Mouse (Mus musculus) lung, postnatal 14 days (tissue): Measurements from ENCODE around the gene Zfp992.
"Not testable (repeated sequence)": the region's sequence is repeated elsewhere in the genome, so short reads cannot be mapped to it uniquely, and the experiment has no call there.

Source experiments
- DNase-seq: peaks from one replicate; pipeline ENCODE4 v3.0.0; 2021

Zfp992 gene

GRCm38 (mm10) chr4:146448950-146449349 lies at the start of gene Zfp992:
Zfp992 (plus strand) TSS chr4:146449023.
- not testable (repeated sequence) for DNase-seq

GRCm38 (mm10) chr4:146429467-146429866 lies 19.4 kb upstream of the Zfp992 start:
- DNase-seq: not testable (repeated sequence)

GRCm38 (mm10) chr4:146430876-146431275 lies 17.9 kb upstream of the Zfp992 start:
- DNase-seq: not testable (repeated sequence)

- not testable (repeated sequence) for DNase-seq
Observed at GRCm38 (mm10) chr4:146435539-146435938, 13.3 kb upstream of the Zfp992 start.

GRCm38 (mm10) chr4:146437256-146437655 lies 11.6 kb upstream of the Zfp992 start:
- DNase-seq: not testable (repeated sequence)

- not testable (repeated sequence) for DNase-seq
Observed at GRCm38 (mm10) chr4:146444345-146444744, 4.5 kb upstream of the Zfp992 start.

- not testable (repeated sequence) for DNase-seq
Observed at GRCm38 (mm10) chr4:146445121-146445520, 3.7 kb upstream of the Zfp992 start.

GRCm38 (mm10) chr4:146446135-146446534 lies 2.7 kb upstream of the Zfp992 start:
- DNase-seq: not testable (repeated sequence)

GRCm38 (mm10) chr4:146447016-146447415 lies 1.8 kb upstream of the Zfp992 start:
- not testable (repeated sequence) for DNase-seq

GRCm38 (mm10) chr4:146449711-146450110 lies 888 bp downstream of the Zfp992 start:
- not testable (repeated sequence) for DNase-seq

- DNase-seq: not testable (repeated sequence)
Observed at GRCm38 (mm10) chr4:146452576-146452975, 3.8 kb downstream of the Zfp992 start.

GRCm38 (mm10) chr4:146454170-146454569 lies 5.3 kb downstream of the Zfp992 start:
- DNase-seq: not testable (repeated sequence)

- DNase-seq: no peak
Observed at GRCm38 (mm10) chr4:146454896-146455295, 6.1 kb downstream of the Zfp992 start.

GRCm38 (mm10) chr4:146455321-146455721 lies 6.5 kb downstream of the Zfp992 start:
- no peak for DNase-seq

- no peak for DNase-seq
Observed at GRCm38 (mm10) chr4:146456061-146456726, 7.4 kb downstream of the Zfp992 start.

- DNase-seq: no peak
Observed at GRCm38 (mm10) chr4:146457126-146457525, 8.3 kb downstream of the Zfp992 start.

GRCm38 (mm10) chr4:146457720-146458119 lies 8.9 kb downstream of the Zfp992 start:
- DNase-seq: no peak

GRCm38 (mm10) chr4:146459822-146460221 lies 11.0 kb downstream of the Zfp992 start:
- DNase-seq: not testable (repeated sequence)

- DNase-seq: not testable (repeated sequence)
Observed at GRCm38 (mm10) chr4:146460685-146461084, 11.9 kb downstream of the Zfp992 start.

- not testable (repeated sequence) for DNase-seq
Observed at GRCm38 (mm10) chr4:146463649-146464351, 15.0 kb downstream of the Zfp992 start.

- DNase-seq: not testable (repeated sequence)
Observed at GRCm38 (mm10) chr4:146469984-146470383, 21.2 kb downstream of the Zfp992 start.

GRCm38 (mm10) chr4:146474181-146474580 lies 25.4 kb downstream of the Zfp992 start:
- DNase-seq: not testable (repeated sequence)

- not testable (repeated sequence) for DNase-seq
Observed at GRCm38 (mm10) chr4:146474716-146475676, 26.2 kb downstream of the Zfp992 start.
